Mouse (Mus musculus): ENCODE results near the gene Chmp2a.

GRCm38 (mm10) chr7:13010005-13010908 is 24.4 kb downstream of the Chmp2a start, which contains the start of gene Zbtb45:
- TF ChIP-seq CTCF (IDR thresholded peaks at IDR 0.05; ENCODE audit: extremely low read depth, insufficient read depth, insufficient read length, insufficient replicate concordance) (no peak), POLR2A (IDR thresholded peaks at IDR 0.05; ENCODE audit: low read depth, low read length) (no peak)

Measured in spleen, adult 2 months (tissue).